Mouse (Mus musculus): ENCODE results near the gene Vps26c. TPM values are rescaled to one million over a fixed set of nuclear protein-coding genes. Genes with fewer than 3 reads are reported as not detected.

Vps26c gene
- total and polyA plus RNA-seq, 2 experiments from 2014 or later, result 63.0 to 74.8 TPM

GRCm38 (mm10) chr16:94571111-94571993 is 44.7 kb upstream of the Vps26c start:
- no peak for TF ChIP-seq CTCF (IDR thresholded peaks at IDR 0.05)
- ATAC-seq (ENCODE audit: low FRiP score) (no peak), DNase-seq (ENCODE audit: low spot score) (no peak)
- H3K9me3 ChIP-seq (ENCODE audit: low read length), result no peaks in the 10 kb centered on the region
- H3K4me3 ChIP-seq (ENCODE audit: low read depth, low read length), result peak overlapping the region; percentile 76
- 25% methylated on average over 10 of the region's 10 CpGs for WGBS
- H3K9ac ChIP-seq (replicated peaks; ENCODE audit: low read length, poor library complexity, severe bottlenecking), result peak overlapping the region; percentile 99
- peak overlapping the region; percentile 100 for H3K27ac ChIP-seq (ENCODE audit: low read depth, low read length)
- H3K27me3 ChIP-seq (ENCODE audit: insufficient read depth, low read length), result no peaks in the 10 kb centered on the region
- no peaks in the 10 kb centered on the region for H3K36me3 ChIP-seq (ENCODE audit: insufficient read depth, low read length)
- H3K4me2 ChIP-seq (ENCODE audit: low read depth, low read length, poor library complexity, severe bottlenecking), result peak overlapping the region; percentile 80
- peaks cover 15% of the 10 kb centered on the region; the same call in 1 of the 2 replicates for H3K4me1 ChIP-seq (ENCODE audit: insufficient read depth, low read length)

GRCm38 (mm10) chr16:94570361-94571041 is 43.9 kb upstream of the Vps26c start:
- TF ChIP-seq CTCF (IDR thresholded peaks at IDR 0.05), result no peak
- WGBS, result under 1% methylated on average over 38 of the region's 88 CpGs
- Histone ChIP-seq H3K9me3 (ENCODE audit: low read length) (no peaks in the 10 kb centered on the region), H3K27ac (ENCODE audit: low read depth, low read length) (peak overlapping the region; percentile 100), H3K4me3 (ENCODE audit: low read depth, low read length) (peak overlapping the region; percentile 76), H3K27me3 (ENCODE audit: insufficient read depth, low read length) (no peaks in the 10 kb centered on the region), H3K4me2 (ENCODE audit: low read depth, low read length, poor library complexity, severe bottlenecking) (peak overlapping the region; percentile 80), H3K9ac (replicated peaks; ENCODE audit: low read length, poor library complexity, severe bottlenecking) (peak overlapping the region; percentile 99), H3K4me1 (ENCODE audit: insufficient read depth, low read length) (peaks cover 15% of the 10 kb centered on the region; the same call in 1 of the 2 replicates), H3K36me3 (ENCODE audit: insufficient read depth, low read length) (no peaks in the 10 kb centered on the region)
- ATAC-seq (ENCODE audit: low FRiP score) (no peak), DNase-seq (ENCODE audit: low spot score) (no peak)

DNA sequence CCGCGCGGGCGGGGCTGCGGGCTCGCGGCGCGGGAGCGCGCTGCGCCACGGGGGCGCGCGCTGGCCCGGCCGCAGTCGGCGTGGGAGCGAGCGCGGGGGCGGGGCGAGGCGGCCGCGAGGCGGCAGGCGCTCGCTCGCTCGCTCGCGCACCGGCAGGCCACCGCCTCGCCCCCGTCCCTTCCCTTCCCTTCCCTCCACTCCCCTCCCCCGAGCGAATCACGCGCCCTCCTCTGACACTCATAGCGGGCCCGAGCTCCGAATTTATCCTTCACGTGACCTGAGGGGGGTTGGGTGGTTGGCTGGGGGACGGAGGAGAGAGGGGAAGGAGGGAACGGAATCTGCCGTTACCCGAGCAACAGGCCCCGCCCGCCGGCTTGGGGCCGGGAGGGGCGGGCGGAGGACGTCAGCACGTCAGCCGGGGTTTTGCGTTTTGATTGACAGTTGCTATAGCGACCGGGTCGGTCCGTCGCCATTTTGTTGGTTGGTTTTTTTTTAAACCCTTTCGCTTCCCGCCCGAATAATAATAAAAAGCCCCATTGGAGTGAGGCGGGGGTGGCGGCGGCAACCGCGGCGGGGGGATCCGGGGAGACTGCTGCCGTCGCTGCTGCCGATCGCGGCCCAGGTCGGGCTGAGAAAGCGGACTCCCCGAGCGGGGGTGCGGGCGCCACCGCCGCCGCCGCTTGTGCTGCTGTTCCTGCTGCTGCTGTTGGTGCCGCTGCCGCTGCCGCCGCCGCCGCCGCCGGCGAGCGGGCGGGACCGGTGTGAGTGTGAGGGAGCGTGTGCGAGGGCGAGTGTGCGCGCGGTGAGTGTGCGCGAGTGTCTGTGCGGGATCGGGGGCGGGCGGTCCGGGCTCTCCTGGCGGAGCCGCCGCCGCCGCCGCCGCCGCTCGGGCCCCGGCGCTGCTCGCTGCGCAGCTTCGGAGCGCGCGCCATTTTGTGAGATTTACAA is 42.9 kb upstream of the Vps26c start, which contains the start of gene Dyrk1a:
Gene Dyrk1a, plus strand, starts transcription at position 782 of the 948 bp plus-strand sequence.
- under 1% methylated on average over 73 of the region's 133 CpGs for WGBS

GRCm38 (mm10) chr16:94568335-94569228 is 42.0 kb upstream of the Vps26c start:
- H3K9ac ChIP-seq (replicated peaks; ENCODE audit: low read length, poor library complexity, severe bottlenecking), result peak overlapping the region; percentile 70
- H3K4me2 ChIP-seq (ENCODE audit: low read depth, low read length, poor library complexity, severe bottlenecking), result peak overlapping the region; percentile 39
- no peaks in the 10 kb centered on the region for H3K27me3 ChIP-seq (ENCODE audit: insufficient read depth, low read length)
- ATAC-seq (ENCODE audit: low FRiP score) (peak; percentile 76), DNase-seq (ENCODE audit: low spot score) (no peak)
- H3K4me1 ChIP-seq (ENCODE audit: insufficient read depth, low read length), result peaks cover 11% of the 10 kb centered on the region; the same call in 1 of the 2 replicates
- H3K9me3 ChIP-seq (ENCODE audit: low read length), result no peaks in the 10 kb centered on the region
- no peaks in the 10 kb centered on the region for H3K36me3 ChIP-seq (ENCODE audit: insufficient read depth, low read length)
- WGBS, result 2% methylated on average over 44 of the region's 53 CpGs
- H3K27ac ChIP-seq (ENCODE audit: low read depth, low read length), result peak overlapping the region; percentile 100
- peak overlapping the region; percentile 76 for H3K4me3 ChIP-seq (ENCODE audit: low read depth, low read length)
- no peak for TF ChIP-seq CTCF (IDR thresholded peaks at IDR 0.05)

More for the DNA sequence above, 42.9 kb upstream of the Vps26c start, which contains the start of gene Dyrk1a:
- Histone ChIP-seq H3K27ac (ENCODE audit: low read depth, low read length) (peak within 1 kb of the TSS; percentile 100), H3K9ac (replicated peaks; ENCODE audit: low read length, poor library complexity, severe bottlenecking) (peak within 1 kb of the TSS; percentile 99), H3K4me2 (ENCODE audit: low read depth, low read length, poor library complexity, severe bottlenecking) (peak within 1 kb of the TSS; percentile 80), H3K4me3 (ENCODE audit: low read depth, low read length) (peak within 1 kb of the TSS; percentile 76), H3K36me3 (ENCODE audit: insufficient read depth, low read length) (no peaks in the 10 kb centered on the region), H3K9me3 (ENCODE audit: low read length) (no peaks in the 10 kb centered on the region), H3K4me1 (ENCODE audit: insufficient read depth, low read length) (peaks cover 14% of the 10 kb centered on the region; the same call in 1 of the 2 replicates), H3K27me3 (ENCODE audit: insufficient read depth, low read length) (no peaks in the 10 kb centered on the region)
- no peak for TF ChIP-seq CTCF (IDR thresholded peaks at IDR 0.05)
- ATAC-seq (ENCODE audit: low FRiP score), result peak; percentile 95
- peak; percentile 99 for DNase-seq (ENCODE audit: low spot score)
